Mouse (Mus musculus) hindbrain, embryonic 11.5 days (tissue): Measurements from ENCODE around the gene Asic5. TPM values are rescaled to one million over a fixed set of nuclear protein-coding genes. Genes with fewer than 3 reads are reported as not detected.

Experiments used
- polyA plus RNA-seq: library from polyadenylated mRNA; unstranded; fragments of >200 nt; fragmentation: Nextera tagmentation; extraction: Ambion mirVana; gene quantifications from 2 replicates; pipeline ENCODE4 v1.2.1, GENCODE M21; 2014

Asic5 gene
- polyA plus RNA-seq, 1 experiment from 2014 or later: not detected

Other genes with a start within 250 kb of the Asic5 start
- gene Ctso, start 49.7 kb upstream of the Asic5 start, polyA plus RNA-seq: 10.4 and 11.2 TPM in 2 replicates
- gene Tdo2, start 6.1 kb upstream of the Asic5 start, polyA plus RNA-seq: 0.05 TPM in 1 of 2 replicates, not detected in the other
- gene Gucy1b1, start 92.4 kb downstream of the Asic5 start, polyA plus RNA-seq: 10.2 and 10.7 TPM in 2 replicates
- gene Gucy1a1, start 163.5 kb downstream of the Asic5 start, polyA plus RNA-seq: 4.4 and 4.7 TPM in 2 replicates